Mouse (Mus musculus): ENCODE results near the gene Pip5k1a. TPM values are rescaled to one million over a fixed set of nuclear protein-coding genes. Genes with fewer than 3 reads are reported as not detected.

Pip5k1a gene
- polyA plus RNA-seq, 1 experiment: 1.5 TPM

DNA sequence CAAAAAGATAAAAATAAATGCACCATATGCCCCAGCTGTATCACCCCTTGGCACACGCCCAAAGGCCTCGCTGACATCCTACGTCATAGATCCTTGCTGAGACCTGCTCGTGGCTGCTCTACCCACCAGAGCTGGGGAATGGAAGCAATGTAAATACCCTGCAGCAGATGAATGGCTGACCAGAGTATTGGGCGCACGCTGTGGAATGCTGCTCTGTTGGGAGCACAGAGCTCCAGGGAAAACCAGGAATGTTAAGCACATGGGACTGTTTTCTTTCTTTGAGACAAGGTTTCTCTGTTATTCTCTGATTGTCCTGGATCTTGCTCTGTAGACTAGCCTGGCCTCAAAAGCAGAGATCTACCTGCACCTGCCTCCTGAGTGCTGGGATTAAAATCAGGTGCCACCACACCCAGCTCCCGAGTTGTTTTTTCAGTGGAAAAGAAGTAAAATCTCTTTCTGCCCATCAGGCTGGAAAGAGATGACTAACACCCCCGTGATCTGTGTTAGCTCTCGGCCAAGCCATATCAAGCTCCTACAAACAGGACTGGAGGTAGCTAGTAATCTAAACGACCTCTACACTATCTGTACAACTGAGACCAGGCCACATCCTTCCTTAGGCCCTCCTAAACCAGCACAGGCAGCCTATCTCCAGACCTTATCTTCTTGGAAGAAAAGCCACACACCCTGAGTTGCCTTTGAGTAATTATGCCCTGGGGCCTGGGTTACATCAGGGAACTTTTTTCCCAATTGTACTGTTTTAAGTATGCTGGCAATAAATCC, 52.1 kb downstream of the Pip5k1a start:
- Histone ChIP-seq H3K4me1 (ENCODE audit: control insufficient read depth) (peaks cover 46% of the 10 kb centered on the region), H3K27me3 (ENCODE audit: control insufficient read depth) (no peaks in the 10 kb centered on the region), H3K9me3 (ENCODE audit: control insufficient read depth, low read length) (no peaks in the 10 kb centered on the region), H3K36me3 (ENCODE audit: control insufficient read depth) (peaks cover 32% of the 10 kb centered on the region), H3K4me3 (replicated peaks) (peak overlapping the region; percentile 24)
- TF ChIP-seq TAL1 (IDR thresholded peaks at IDR 0.05; ENCODE audit: low read length): no peak
- no peak; the same call in 1 of the 2 replicates for TF ChIP-seq GATA1 (IDR thresholded peaks at IDR 0.05; ENCODE audit: low read length)

DNA sequence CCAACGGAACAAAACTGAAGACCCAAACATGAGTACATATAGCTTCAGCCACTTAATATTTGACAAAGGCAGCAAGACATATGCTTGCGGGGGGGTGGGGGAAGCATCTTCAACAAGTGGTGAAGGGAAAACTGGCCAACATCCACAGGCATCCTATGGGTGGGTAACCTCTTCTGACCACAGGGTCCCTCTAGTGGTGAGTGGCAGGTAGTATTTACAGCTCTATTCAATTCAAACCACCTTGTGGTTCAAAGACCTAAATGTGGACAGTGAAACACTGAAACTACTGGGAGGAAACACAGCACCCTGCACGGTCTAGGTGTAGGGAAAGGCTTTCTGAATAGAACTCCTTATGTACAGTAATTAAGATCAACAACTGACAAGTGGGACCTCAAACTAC, 53.0 kb downstream of the Pip5k1a start:
- no peaks in the 10 kb centered on the region for H3K27me3 ChIP-seq (ENCODE audit: control insufficient read depth)
- peaks cover 22% of the 10 kb centered on the region for H3K36me3 ChIP-seq (ENCODE audit: control insufficient read depth)
- peaks cover 53% of the 10 kb centered on the region for H3K4me1 ChIP-seq (ENCODE audit: control insufficient read depth)
- no peaks in the 10 kb centered on the region for H3K9me3 ChIP-seq (ENCODE audit: control insufficient read depth, low read length)
- no peak for TF ChIP-seq TAL1 (IDR thresholded peaks at IDR 0.05; ENCODE audit: low read length)
- TF ChIP-seq GATA1 (IDR thresholded peaks at IDR 0.05; ENCODE audit: low read length): no peak
- no peak overlapping the region for H3K4me3 ChIP-seq (replicated peaks)

DNA sequence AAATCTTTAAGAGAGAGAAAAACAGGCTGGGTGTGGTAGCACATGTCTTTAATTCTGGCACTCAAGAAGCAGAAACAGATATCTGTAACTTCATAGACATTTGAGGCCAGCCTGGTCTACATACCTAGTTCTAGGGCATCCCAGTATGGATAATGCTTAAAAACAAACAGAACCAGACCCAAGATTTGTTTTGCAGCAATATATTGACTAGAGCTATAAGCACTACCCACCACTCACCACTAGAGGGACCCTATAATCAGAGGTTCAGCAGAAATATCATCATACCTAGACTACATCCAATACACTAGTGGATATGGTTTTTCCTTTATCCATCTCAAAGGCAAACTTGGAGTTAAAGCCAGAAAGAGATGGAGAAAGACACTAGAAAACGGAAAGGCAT, 53.8 kb downstream of the Pip5k1a start:
- Histone ChIP-seq H3K4me1 (ENCODE audit: control insufficient read depth) (peaks cover 58% of the 10 kb centered on the region), H3K4me3 (replicated peaks) (no peak overlapping the region), H3K27me3 (ENCODE audit: control insufficient read depth) (no peaks in the 10 kb centered on the region), H3K36me3 (ENCODE audit: control insufficient read depth) (peaks cover 15% of the 10 kb centered on the region), H3K9me3 (ENCODE audit: control insufficient read depth, low read length) (no peaks in the 10 kb centered on the region)
- TF ChIP-seq TAL1 (IDR thresholded peaks at IDR 0.05; ENCODE audit: low read length): no peak
- no peak for TF ChIP-seq GATA1 (IDR thresholded peaks at IDR 0.05; ENCODE audit: low read length)

DNA sequence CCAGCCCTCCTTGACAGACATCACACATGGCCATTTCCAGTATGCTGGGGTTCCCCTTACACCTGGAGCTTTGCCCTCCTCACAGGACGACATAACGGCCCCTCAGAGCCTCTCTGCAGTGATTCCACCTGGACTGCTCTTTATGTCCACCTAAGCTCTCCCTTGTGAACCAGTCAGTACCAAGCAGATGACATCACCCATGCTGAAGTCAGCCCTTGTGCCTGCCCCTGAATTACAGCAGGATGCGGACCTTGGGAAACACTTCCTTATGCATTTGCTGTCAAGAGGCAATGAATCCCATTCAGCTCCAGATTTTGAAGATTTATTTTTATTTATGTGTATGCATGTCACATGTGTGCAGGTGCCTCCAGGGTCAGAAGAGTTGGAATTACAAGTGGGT, 58.8 kb downstream of the Pip5k1a start:
- Histone ChIP-seq H3K36me3 (ENCODE audit: control insufficient read depth) (no peaks in the 10 kb centered on the region), H3K9me3 (ENCODE audit: control insufficient read depth, low read length) (no peaks in the 10 kb centered on the region), H3K4me3 (replicated peaks) (no peak overlapping the region), H3K27me3 (ENCODE audit: control insufficient read depth) (no peaks in the 10 kb centered on the region), H3K4me1 (ENCODE audit: control insufficient read depth) (peaks cover 61% of the 10 kb centered on the region)
- TF ChIP-seq GATA1 (IDR thresholded peaks at IDR 0.05; ENCODE audit: low read length) (no peak), TAL1 (IDR thresholded peaks at IDR 0.05; ENCODE audit: low read length) (no peak)

DNA sequence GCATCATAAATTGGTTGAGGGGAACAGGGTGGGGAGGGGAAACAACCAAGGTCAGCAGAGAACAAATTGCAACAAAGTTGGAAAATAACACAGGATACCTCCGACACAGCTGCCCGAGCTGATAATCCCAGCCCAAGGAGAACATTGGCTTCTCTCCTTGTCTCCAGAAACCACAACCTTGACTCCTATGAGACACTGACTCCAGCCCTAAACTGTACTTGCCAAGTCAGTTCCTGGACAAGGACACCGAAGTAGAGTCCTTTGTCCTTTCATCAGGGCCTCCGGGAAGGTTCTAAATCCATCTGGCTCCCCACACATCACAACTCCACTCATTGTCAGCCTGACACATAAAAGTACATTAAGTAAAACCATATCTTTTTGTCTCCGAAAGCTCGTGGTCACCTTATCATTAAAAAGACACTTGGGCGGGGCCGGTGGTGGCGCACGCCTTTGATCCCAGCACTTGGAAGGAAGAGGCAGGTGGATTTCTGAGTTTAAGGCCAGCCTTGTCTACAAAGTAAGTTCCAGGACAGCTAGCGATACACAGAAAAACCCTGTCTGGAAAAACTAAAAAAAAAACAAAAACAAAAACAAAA, 60.2 kb downstream of the Pip5k1a start:
- TF ChIP-seq GATA1 (IDR thresholded peaks at IDR 0.05; ENCODE audit: low read length) (no peak), TAL1 (IDR thresholded peaks at IDR 0.05; ENCODE audit: low read length) (no peak)
- Histone ChIP-seq H3K9me3 (ENCODE audit: control insufficient read depth, low read length) (no peaks in the 10 kb centered on the region), H3K36me3 (ENCODE audit: control insufficient read depth) (no peaks in the 10 kb centered on the region), H3K27me3 (ENCODE audit: control insufficient read depth) (no peaks in the 10 kb centered on the region), H3K4me3 (replicated peaks) (peak overlapping the region; percentile 55), H3K4me1 (ENCODE audit: control insufficient read depth) (peaks cover 63% of the 10 kb centered on the region)

DNA sequence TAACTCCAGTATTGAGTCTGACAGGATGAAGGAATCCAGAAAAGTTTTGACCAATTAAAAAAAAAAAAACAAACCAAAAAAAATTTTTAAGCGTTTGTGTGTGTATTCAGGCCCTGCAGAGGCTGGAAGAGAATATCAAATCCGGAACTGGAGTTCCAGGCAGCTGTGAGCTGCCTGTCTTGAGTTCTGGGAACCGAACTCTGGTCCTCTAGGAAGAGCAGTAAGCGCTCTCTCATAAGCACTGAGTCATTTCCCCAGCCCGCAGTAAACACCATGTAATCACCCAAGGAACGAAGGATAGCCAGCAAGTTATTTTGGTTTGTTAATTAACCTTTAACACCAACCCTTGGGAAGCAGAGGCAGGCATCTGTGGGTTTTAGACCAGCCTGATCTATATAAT, 63.5 kb downstream of the Pip5k1a start:
- Histone ChIP-seq H3K4me3 (replicated peaks) (peak overlapping the region; percentile 81), H3K4me1 (ENCODE audit: control insufficient read depth) (peaks cover 67% of the 10 kb centered on the region), H3K36me3 (ENCODE audit: control insufficient read depth) (peaks cover 23% of the 10 kb centered on the region), H3K27me3 (ENCODE audit: control insufficient read depth) (no peaks in the 10 kb centered on the region), H3K9me3 (ENCODE audit: control insufficient read depth, low read length) (no peaks in the 10 kb centered on the region)
- TF ChIP-seq GATA1 (IDR thresholded peaks at IDR 0.05; ENCODE audit: low read length): no peak
- no peak for TF ChIP-seq TAL1 (IDR thresholded peaks at IDR 0.05; ENCODE audit: low read length)

DNA sequence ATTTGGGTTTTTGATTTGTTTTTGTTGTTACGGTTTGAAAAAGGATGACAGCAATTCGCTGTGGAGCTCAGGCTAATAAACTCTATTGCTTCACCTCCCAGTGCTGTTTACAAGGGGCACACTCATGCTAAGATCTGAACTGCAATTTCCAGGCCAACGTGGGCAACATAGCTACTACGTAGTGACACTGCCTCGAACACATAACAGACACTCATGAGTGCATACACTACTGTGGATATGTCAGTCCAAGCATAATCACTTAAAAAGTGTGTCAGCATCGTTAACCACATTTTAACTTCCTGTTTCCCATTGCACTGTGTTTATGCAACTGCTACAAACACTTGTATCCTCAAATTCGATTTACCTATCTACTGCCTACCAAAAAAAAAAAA, 63.9 kb downstream of the Pip5k1a start:
- Histone ChIP-seq H3K36me3 (ENCODE audit: control insufficient read depth) (peaks cover 27% of the 10 kb centered on the region), H3K9me3 (ENCODE audit: control insufficient read depth, low read length) (no peaks in the 10 kb centered on the region), H3K27me3 (ENCODE audit: control insufficient read depth) (no peaks in the 10 kb centered on the region), H3K4me3 (replicated peaks) (peak overlapping the region; percentile 81), H3K4me1 (ENCODE audit: control insufficient read depth) (peaks cover 63% of the 10 kb centered on the region)
- TF ChIP-seq GATA1 (IDR thresholded peaks at IDR 0.05; ENCODE audit: low read length) (no peak), TAL1 (IDR thresholded peaks at IDR 0.05; ENCODE audit: low read length) (no peak)

DNA sequence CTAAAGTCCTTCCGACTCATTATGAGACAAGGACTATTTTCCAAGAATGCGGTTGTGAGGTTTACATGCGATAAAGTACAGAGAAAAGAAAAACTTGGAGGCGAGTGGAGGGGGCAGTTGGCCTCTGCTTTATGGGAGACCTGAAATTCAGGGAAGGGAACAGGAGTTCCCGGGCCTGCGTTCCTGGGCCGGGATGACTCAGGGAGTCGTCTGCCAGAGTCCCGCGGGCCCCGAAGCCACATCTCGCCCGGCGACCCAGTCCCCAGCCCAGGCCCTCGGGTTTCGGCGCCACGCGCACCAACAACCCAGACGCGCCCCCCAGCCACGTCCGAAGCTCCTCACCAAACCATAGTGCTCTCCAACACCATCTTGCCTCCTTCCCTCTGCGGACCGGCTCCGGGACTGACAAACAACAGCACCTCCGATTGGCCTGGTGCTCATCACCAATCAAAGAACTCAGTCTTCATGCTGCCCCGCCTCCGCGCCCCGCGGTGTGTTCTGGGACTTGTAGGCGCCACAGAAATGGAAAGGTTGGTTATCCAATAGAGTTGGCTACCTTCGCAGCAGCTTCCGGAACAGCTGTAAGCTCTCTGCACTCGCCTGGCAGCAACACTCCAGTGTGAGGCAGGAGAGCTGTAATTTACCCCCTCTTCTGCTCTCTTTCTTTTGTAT, 64.4 kb downstream of the Pip5k1a start, which contains the start of gene Psmd4:
Gene Psmd4 (minus strand): TSS at position 449 of the 672 bp plus-strand sequence.
- H3K9me3 ChIP-seq (ENCODE audit: control insufficient read depth, low read length): no peaks in the 10 kb centered on the region
- no peak for TF ChIP-seq GATA1 (IDR thresholded peaks at IDR 0.05; ENCODE audit: low read length)
- TF ChIP-seq TAL1 (IDR thresholded peaks at IDR 0.05; ENCODE audit: low read length): no peak
- peak within 1 kb of the TSS; percentile 81 for H3K4me3 ChIP-seq (replicated peaks)
- no peaks in the 10 kb centered on the region for H3K27me3 ChIP-seq (ENCODE audit: control insufficient read depth)
- peaks cover 58% of the 10 kb centered on the region for H3K4me1 ChIP-seq (ENCODE audit: control insufficient read depth)
- peaks cover 32% of the 10 kb centered on the region for H3K36me3 ChIP-seq (ENCODE audit: control insufficient read depth)

DNA sequence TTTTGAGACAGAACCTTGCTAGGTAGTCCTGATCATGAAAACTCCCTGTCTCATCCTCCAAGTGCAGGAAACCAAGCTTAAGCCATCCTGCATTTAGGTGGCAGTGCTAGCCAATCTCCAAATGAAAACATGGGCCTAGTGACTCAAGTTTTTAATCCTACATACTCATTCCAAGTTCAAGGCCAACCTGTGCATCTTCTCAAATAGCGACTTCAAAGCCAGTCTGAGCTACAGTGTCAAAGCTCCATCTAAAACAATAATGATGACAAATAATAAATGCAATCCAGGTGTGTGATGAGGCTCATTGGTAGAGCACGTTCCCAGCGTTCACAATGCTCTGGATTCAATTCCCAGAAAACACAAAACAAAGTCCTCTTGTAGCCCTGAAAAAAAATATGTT, 65.1 kb downstream of the Pip5k1a start:
- peaks cover 51% of the 10 kb centered on the region for H3K4me1 ChIP-seq (ENCODE audit: control insufficient read depth)
- no peaks in the 10 kb centered on the region for H3K9me3 ChIP-seq (ENCODE audit: control insufficient read depth, low read length)
- peaks cover 39% of the 10 kb centered on the region for H3K36me3 ChIP-seq (ENCODE audit: control insufficient read depth)
- no peaks in the 10 kb centered on the region for H3K27me3 ChIP-seq (ENCODE audit: control insufficient read depth)
- H3K4me3 ChIP-seq (replicated peaks): peak overlapping the region; percentile 81
- no peak for TF ChIP-seq GATA1 (IDR thresholded peaks at IDR 0.05; ENCODE audit: low read length)
- TF ChIP-seq TAL1 (IDR thresholded peaks at IDR 0.05; ENCODE audit: low read length): no peak
